9 mouse cellular contexts compared by ENCODE assay signal in the genomic region with DNA sequence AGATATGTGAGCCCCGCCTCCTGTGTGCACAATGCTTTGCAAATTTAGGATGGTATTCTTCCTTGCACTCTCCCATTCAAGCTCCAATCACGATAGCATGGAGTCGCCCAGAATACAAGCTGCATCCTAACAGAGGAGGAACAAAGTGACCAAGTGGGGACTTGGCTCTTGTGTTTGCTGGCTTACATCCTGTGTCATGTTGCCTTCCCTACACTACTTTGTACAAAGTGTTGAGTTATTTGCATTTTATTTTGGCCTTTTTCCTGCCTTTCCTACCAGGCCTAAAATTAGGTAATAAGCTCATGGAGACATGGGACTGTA.
A peak's percentile ranks its signal among the peaks of the same experiment; 100 is the strongest.
DNase-seq lines count a peak whose midpoint lies in the region; ATAC-seq and TF ChIP-seq lines count a peak whose summit lies in the region.
"Had no signal": no experiment of that assay in that cellular context is flagged by ENCODE, and none has a peak within 500 bp of the region (broad histone marks: within the 10 kb centered on the region; RNA-seq: fewer than 3 reads in every experiment).

No protein-coding gene starts in this region.

- peak overlapping the region; percentile 74 for H3K4me2 ChIP-seq in heart, embryonic 16.5 days (ENCODE audit: low read depth, low read length)
- peak overlapping the region; percentile 79 for H3K4me2 ChIP-seq in hindbrain, embryonic 13.5 days
- peak overlapping the region; percentile 72 for H3K4me2 ChIP-seq in midbrain, embryonic 11.5 days

- WGBS in heart, embryonic 16.5 days = 22% methylated on average over 3 of the region's 3 CpGs
- WGBS in hindbrain, embryonic 13.5 days = 2% methylated on average over 3 of the region's 3 CpGs
- 4% methylated on average over 3 of the region's 3 CpGs for WGBS in midbrain, embryonic 11.5 days

- peaks cover 2% of the 10 kb centered on the region; the same call in 1 of the 2 replicates for H3K27me3 ChIP-seq in heart, embryonic 16.5 days (ENCODE audit: control insufficient read depth, insufficient read depth, low read length)
- 0 out of 2 replicates have a peak, but pooled peaks cover 4% of the 10 kb centered on the region for H3K27me3 ChIP-seq in hindbrain, embryonic 13.5 days
- H3K27me3 ChIP-seq in midbrain, embryonic 11.5 days (ENCODE audit: control insufficient read depth, insufficient read depth, low read length) = no peaks in the 10 kb centered on the region; the same call in 1 of the 2 replicates

- H3K4me3 ChIP-seq in heart, embryonic 16.5 days (ENCODE audit: low read length) = peak overlapping the region; percentile 53
- peak overlapping the region; percentile 27 for H3K4me3 ChIP-seq in cortical plate, adult 2 months (ENCODE audit: insufficient read depth, low read length)
- H3K4me3 ChIP-seq in hindbrain, embryonic 13.5 days = peak overlapping the region; percentile 42
- H3K4me3 ChIP-seq in midbrain, embryonic 11.5 days (ENCODE audit: low read depth, low read length) = peak overlapping the region; percentile 34

- TF ChIP-seq POLR2A in cortical plate, adult 2 months (IDR thresholded peaks at IDR 0.05; ENCODE audit: extremely low read depth, insufficient read depth, low read length) = no peak

- TF ChIP-seq CTCF in cortical plate, adult 2 months (IDR thresholded peaks at IDR 0.05; ENCODE audit: extremely low read depth, insufficient read depth, low read length) = no peak

- no peak overlapping the region for H3K27ac ChIP-seq in heart, embryonic 16.5 days (ENCODE audit: low read length)
- 0 out of 2 replicates have a peak overlapping the region, but pooled peaks have one; percentile 13 for H3K27ac ChIP-seq in cortical plate, adult 2 months (ENCODE audit: insufficient read depth, low read length)
- H3K27ac ChIP-seq in hindbrain, embryonic 13.5 days = peak overlapping the region; percentile 80
- peak overlapping the region; percentile 26; the same call in 1 of the 2 replicates for H3K27ac ChIP-seq in midbrain, embryonic 11.5 days (ENCODE audit: low read depth, low read length)

- peaks cover 9% of the 10 kb centered on the region; the same call in 1 of the 2 replicates for H3K4me1 ChIP-seq in heart, embryonic 16.5 days (ENCODE audit: control insufficient read depth, insufficient read depth, low read length)
- peaks cover 7% of the 10 kb centered on the region; the same call in 1 of the 2 replicates for H3K4me1 ChIP-seq in cortical plate, adult 2 months (ENCODE audit: control insufficient read depth, insufficient read depth, low read length)
- peaks cover 45% of the 10 kb centered on the region for H3K4me1 ChIP-seq in hindbrain, embryonic 13.5 days (replicated peaks)
- peaks cover 18% of the 10 kb centered on the region for H3K4me1 ChIP-seq in midbrain, embryonic 11.5 days (ENCODE audit: control insufficient read depth, insufficient read depth, low read length)

- H3K9me3 ChIP-seq in heart, embryonic 16.5 days (replicated peaks; ENCODE audit: control insufficient read depth, low read length) = no peaks in the 10 kb centered on the region
- H3K9me3 ChIP-seq in hindbrain, embryonic 13.5 days = no peaks in the 10 kb centered on the region
- no peaks in the 10 kb centered on the region for H3K9me3 ChIP-seq in midbrain, embryonic 11.5 days (ENCODE audit: control insufficient read depth, low read length)

- DNase-seq in heart, adult 9 months (ENCODE audit: low spot score in 2 of 2) = no peak
- no peak for DNase-seq in midbrain, embryonic 11.5 days (ENCODE audit: low spot score, missing footprints)
- no peak for DNase-seq in layer of hippocampus, postnatal 36 days
- DNase-seq in frontal cortex, postnatal 10 days (ENCODE audit: low spot score in 2 of 2) = no peak
- DNase-seq: lung, postnatal 36 days had no signal

- no peak overlapping the region for H3K9ac ChIP-seq in heart, embryonic 16.5 days (ENCODE audit: low read length)
- H3K9ac ChIP-seq in hindbrain, embryonic 13.5 days = peak overlapping the region; percentile 72
- no peak overlapping the region for H3K9ac ChIP-seq in midbrain, embryonic 11.5 days (ENCODE audit: low read length)

- ATAC-seq in heart, embryonic 16.5 days (replicated peaks; ENCODE audit: extremely low read depth, insufficient read depth, low FRiP score) = no peak
- peak; percentile 38; the same call in 1 of the 2 replicates for ATAC-seq in hindbrain, embryonic 13.5 days (ENCODE audit: low FRiP score)
- no peak for ATAC-seq in midbrain, embryonic 11.5 days (ENCODE audit: low FRiP score)
- ATAC-seq in erythroid progenitor cell, adult 5-6 weeks (replicated peaks; ENCODE audit: low FRiP score, poor library complexity, severe bottlenecking) = no peak

- no peaks in the 10 kb centered on the region for H3K36me3 ChIP-seq in heart, embryonic 16.5 days (ENCODE audit: control insufficient read depth, insufficient read depth)
- no peaks in the 10 kb centered on the region for H3K36me3 ChIP-seq in hindbrain, embryonic 13.5 days
- H3K36me3 ChIP-seq in midbrain, embryonic 11.5 days (ENCODE audit: control insufficient read depth, insufficient read depth, low read length) = no peaks in the 10 kb centered on the region
